Mouse (Mus musculus) G1E (cell line): Measurements from ENCODE around the gene Rtkn.

Experiments used
- CTCF ChIP-seq: IDR thresholded peaks from 2 replicates; pipeline ENCODE4 v1.5.1; 2012; ENCODE audit warnings: low read depth, low read length, inconsistent platforms, mixed read lengths
- GATA1 ChIP-seq: IDR thresholded peaks from 2 replicates; pipeline ENCODE4 v1.6.1; 2012; ENCODE audit warnings: borderline replicate concordance, low read length, inconsistent platforms, mixed read lengths
- GATA2 ChIP-seq: IDR thresholded peaks from 2 replicates; pipeline ENCODE4 v1.6.1; 2012; ENCODE audit warnings: low read depth, low read length, inconsistent platforms, borderline replicate concordance
- POLR2AphosphoS5 ChIP-seq: IDR thresholded peaks from 2 replicates; pipeline ENCODE4 v1.6.1; 2012; ENCODE audit warnings: low read depth, low read length, inconsistent platforms; ENCODE audit not compliant: insufficient replicate concordance
- TAL1 ChIP-seq: conservative IDR thresholded peaks from 2 replicates; pipeline ENCODE4 v1.6.1; 2012; ENCODE audit warnings: low read depth, low read length, inconsistent platforms, mixed read lengths

DNA sequence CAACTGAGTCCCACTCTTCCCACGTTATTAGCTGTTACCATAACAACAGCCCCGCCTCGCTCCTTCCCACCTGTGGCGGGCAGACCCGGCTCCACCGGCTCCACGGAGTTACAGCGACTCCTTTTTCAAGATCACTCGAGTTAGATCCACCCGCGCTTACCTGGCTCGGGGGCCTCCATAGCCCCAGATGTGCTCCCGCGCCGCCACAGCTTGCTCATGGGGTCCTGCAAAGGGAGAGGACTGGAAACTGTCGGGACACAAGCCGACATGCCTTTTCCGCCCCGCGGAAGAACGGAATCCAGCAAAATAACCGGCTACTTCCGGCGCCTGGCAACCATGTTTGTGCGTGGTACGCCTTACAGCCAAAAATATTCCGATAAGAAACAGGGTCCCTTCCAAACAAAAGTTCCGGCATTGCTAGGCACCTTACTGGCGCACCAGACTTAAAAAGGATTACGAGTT lies 10.4 kb upstream of the Rtkn start:
- no peak for TF ChIP-seq TAL1
- TF ChIP-seq CTCF, result no peak
- no peak for TF ChIP-seq GATA1
- TF ChIP-seq POLR2AphosphoS5, result no peak
- TF ChIP-seq GATA2, result no peak
